Mouse (Mus musculus) left cerebral cortex, adult 18-20 months (tissue): ENCODE results near the gene A1cf. TPM values are rescaled to one million over a fixed set of nuclear protein-coding genes. Genes with fewer than 3 reads are reported as not detected.

Experiments
- DNase-seq, 2 experiments: peaks; one replicate each; pipeline ENCODE4 v3.0.0; 2021 to 2022; ENCODE audit warnings: low spot score in 2 of 2, mixed read lengths in 1 of 2
- long read RNA-seq, 2 experiments: library from polyadenylated mRNA; stranded (forward); transcript quantifications; one replicate each; pipeline ENCODE4 v2.0.0; 2021
- total RNA-seq, 2 experiments: library from RNA; stranded (reverse); gene quantifications; 2 replicates each; pipeline ENCODE4 v1.2.3; 2021

The A1cf gene
- not detected for total RNA-seq
- long read RNA-seq, experiment 1 = 0 reads
- long read RNA-seq, experiment 2 = 0 reads

GRCm38 (mm10) chr19:31868521-31868920 lies at the start of gene A1cf:
Gene A1cf (plus strand): TSS chr19:31868764.
- no peak for DNase-seq

- DNase-seq = no peak
Measured at GRCm38 (mm10) chr19:31834250-31834649, 34.3 kb upstream of the A1cf start.

GRCm38 (mm10) chr19:31861909-31862308 lies 6.7 kb upstream of the A1cf start:
- peak in 1 of 2 experiments; percentile 9 for DNase-seq

GRCm38 (mm10) chr19:31862512-31863249 lies 5.9 kb upstream of the A1cf start:
- DNase-seq = no peak

DNA sequence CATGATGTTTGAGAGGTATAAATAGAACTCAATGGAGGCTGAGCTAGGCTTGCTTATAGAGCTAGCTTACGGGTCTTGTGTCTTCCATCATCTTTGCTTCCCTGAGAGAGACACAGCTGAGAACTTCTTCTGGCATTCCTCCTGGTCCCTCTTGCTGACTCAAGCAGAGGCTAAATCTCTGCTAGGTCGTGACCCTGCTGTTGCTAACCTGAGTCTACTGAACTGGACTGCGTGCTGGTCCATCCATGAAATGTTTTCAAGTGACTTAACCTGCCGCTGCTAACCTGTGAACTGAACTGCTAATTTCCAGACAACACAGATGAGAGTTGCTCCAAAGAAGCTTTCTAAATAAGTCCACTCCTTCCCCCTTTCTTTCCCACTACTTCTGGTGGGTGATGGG lies 3.1 kb upstream of the A1cf start:
- no peak for DNase-seq

GRCm38 (mm10) chr19:31868076-31868475 lies 488 bp upstream of the A1cf start:
- no peak for DNase-seq

DNA sequence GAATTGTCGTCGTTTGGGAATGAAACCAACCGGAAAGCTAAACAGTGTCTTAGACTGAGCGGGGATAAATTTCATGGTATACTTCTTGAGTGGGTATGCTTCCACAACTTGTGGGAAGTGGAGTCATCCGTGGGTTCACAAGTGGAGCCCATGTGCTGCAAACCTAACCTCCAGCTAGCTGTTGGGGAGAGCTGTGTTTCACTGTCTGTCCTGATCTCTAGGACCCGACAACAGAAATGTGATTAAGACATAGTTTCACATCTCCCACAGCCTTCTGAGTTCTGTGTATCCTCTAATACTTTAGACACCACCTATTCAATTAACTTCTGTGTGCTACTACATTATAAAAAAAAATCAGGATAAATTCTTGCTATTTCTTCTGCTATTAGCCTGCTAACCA lies 407 bp downstream of the A1cf start:
- DNase-seq = no peak

DNA sequence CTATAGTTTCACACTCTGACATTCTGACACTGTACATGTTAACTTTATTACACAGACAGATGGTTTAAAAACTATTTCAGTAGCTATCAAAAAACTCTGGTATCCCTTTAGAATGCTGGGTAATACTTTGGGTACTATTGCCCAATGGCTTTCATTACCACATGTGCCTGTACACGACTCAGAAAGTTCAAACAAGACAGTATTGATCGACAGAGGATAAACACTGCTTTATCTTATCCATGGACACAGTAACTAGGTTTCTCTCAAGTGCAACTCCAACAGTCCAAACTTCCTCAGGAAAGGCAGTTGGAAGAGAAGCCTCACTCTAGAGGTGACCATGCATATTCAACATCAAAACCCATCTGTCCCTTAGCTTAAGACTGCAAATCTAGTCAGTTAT lies 2.8 kb downstream of the A1cf start:
- no peak for DNase-seq

- DNase-seq = no peak
Measured at GRCm38 (mm10) chr19:31877968-31878367, 9.4 kb downstream of the A1cf start.

DNA sequence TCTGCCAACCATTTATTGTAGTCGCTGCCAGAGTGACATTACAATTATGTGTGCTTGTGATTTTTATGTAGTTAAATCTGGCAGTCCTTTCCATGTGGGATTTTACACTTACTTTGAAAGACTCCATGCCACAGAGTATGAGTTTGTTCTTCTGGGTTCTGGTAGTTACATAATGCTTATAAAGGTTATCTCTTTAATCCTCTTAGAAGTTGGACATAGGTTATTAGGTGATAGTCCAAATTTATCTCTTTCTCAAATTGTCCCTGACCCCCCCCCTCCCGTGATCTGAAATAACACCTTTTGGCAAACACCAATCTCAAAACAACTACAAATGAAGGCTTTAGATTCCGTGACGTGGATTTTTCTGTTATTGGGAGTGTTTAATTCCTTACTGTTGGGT lies 16.0 kb downstream of the A1cf start:
- no peak for DNase-seq

- no peak for DNase-seq
Measured at GRCm38 (mm10) chr19:31887275-31887674, 18.7 kb downstream of the A1cf start.

GRCm38 (mm10) chr19:31889988-31890387 lies 21.4 kb downstream of the A1cf start:
- DNase-seq = no peak

DNA sequence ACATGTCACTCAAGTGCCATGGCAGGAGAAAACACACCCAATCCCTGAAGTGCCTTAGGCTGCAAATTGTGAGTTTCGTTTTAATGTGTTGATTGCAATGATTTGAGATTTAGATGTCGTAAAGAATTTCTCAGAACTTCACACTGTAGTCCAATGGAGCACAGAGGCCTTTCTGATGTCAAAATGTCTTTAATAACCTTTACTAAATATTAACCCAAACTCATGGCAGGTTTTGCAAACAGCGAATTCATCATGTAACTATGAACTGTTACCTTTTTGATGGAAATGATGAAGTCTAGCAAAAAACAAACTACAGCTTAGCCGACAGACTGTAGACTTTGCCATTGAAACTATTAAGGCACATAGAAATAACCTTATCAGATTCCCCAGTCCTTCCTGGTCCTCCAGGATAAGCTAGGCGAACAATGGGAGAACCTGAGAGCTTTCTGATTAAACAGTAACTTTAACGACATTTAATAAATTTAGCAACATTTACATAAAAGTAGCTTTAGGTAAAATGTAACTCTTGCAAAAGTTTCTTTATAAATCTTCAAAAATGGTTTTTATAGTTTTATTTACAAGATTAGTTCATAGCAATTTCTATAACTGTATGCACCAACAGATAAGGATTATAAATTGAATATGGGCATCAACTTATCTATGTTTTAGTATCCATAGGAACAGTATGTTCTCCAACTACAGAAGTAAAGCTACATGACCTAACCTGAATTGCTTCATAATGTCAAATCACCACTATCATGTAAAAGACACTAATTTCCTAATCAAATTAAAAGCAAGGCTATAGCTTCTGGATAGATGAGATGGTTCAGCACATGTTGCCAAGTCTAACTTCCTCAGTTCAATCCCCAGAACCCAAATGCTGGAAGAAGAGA lies 22.7 kb downstream of the A1cf start:
- no peak for DNase-seq

GRCm38 (mm10) chr19:31895971-31896370 lies 27.4 kb downstream of the A1cf start:
- DNase-seq = no peak

- no peak for DNase-seq
Measured at GRCm38 (mm10) chr19:31896711-31897110, 28.1 kb downstream of the A1cf start.

GRCm38 (mm10) chr19:31905671-31906070 lies 37.1 kb downstream of the A1cf start:
- no peak for DNase-seq

GRCm38 (mm10) chr19:31910423-31910822 lies 41.9 kb downstream of the A1cf start:
- DNase-seq = no peak

- DNase-seq = no peak
Measured at GRCm38 (mm10) chr19:31913946-31914345, 45.4 kb downstream of the A1cf start.

DNA sequence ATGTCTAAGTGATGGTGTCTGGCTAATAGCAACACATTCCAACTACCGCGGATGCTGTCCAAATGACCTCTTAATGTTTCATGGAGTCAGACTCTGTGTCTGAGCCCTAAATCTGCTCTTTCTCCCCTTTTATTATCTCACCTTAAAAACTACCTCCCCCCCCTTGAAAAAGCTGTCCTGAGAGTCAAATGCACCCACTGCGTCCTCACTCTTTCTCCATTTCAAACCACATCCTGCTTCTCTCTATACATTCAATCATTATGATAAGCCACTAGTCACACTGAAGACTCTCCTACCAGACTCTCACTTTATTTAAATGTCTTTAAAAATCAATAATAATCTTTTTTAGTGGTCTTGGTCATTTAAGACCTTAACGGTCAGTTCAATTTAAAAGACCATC lies 51.8 kb downstream of the A1cf start:
- DNase-seq = no peak

DNA sequence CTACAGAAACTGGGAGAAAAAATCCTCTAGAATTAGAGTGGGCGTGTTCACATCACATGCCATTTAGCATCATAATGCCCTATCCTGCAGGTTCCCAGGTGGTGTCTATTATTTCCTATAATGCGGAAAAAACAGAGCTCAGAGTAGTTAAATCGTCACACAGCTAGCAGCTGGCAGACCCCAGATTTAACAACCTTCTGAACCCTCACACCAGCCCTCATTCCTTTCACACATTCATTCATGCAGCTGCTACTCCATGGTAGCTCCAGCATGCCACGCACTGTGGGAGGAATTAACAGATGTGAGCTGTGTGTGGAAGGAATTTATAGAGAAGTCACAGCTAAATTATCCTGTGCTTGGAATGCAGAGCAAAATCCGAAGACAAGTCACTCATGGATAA lies 53.3 kb downstream of the A1cf start:
- peak in 1 of 2 experiments; percentile 4 for DNase-seq

GRCm38 (mm10) chr19:31923615-31924352 lies 55.2 kb downstream of the A1cf start:
- no peak for DNase-seq
